Mouse (Mus musculus) G1E (cell line): Measurements from ENCODE around the gene Klhl3.

Experiments used
- CTCF ChIP-seq: IDR thresholded peaks from 2 replicates; pipeline ENCODE4 v1.5.1; 2012; ENCODE audit warnings: low read depth, low read length, inconsistent platforms, mixed read lengths
- GATA1 ChIP-seq: IDR thresholded peaks from 2 replicates; pipeline ENCODE4 v1.6.1; 2012; ENCODE audit warnings: borderline replicate concordance, low read length, inconsistent platforms, mixed read lengths
- GATA2 ChIP-seq: IDR thresholded peaks from 2 replicates; pipeline ENCODE4 v1.6.1; 2012; ENCODE audit warnings: low read depth, low read length, inconsistent platforms, borderline replicate concordance
- POLR2AphosphoS5 ChIP-seq: IDR thresholded peaks from 2 replicates; pipeline ENCODE4 v1.6.1; 2012; ENCODE audit warnings: low read depth, low read length, inconsistent platforms; ENCODE audit not compliant: insufficient replicate concordance
- TAL1 ChIP-seq: conservative IDR thresholded peaks from 2 replicates; pipeline ENCODE4 v1.6.1; 2012; ENCODE audit warnings: low read depth, low read length, inconsistent platforms, mixed read lengths

DNA sequence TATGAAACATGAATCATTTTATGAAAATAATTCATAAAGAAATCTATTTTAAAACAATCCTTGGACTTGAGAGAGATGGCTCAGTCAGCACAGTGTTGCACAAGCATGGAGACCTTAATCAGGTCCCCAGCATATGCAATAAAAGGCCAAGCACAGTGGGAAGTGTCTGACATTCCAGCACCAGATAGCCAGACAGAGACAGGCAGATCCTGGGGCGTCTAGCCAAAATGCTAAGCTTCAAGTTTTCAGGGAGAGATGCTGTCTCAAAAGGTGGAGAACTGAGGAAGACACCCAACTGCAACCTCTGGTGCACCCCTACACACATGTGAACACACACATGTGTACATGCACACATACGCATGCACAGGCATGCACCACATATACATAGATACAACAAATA lies 153.1 kb downstream of the Klhl3 start:
- TF ChIP-seq TAL1, result no peak
- TF ChIP-seq CTCF, result no peak
- TF ChIP-seq GATA1, result no peak
- TF ChIP-seq GATA2, result no peak
- no peak for TF ChIP-seq POLR2AphosphoS5
